Mouse (Mus musculus) stomach, adult 2 months (tissue): ENCODE data around the gene Pnlip. TPM values are rescaled to one million over a fixed set of nuclear protein-coding genes. Genes with fewer than 3 reads are reported as not detected.

Experiments used
- polyA plus RNA-seq: library from polyadenylated mRNA; depleted of rRNA; stranded (reverse); fragments of >200 nt; gene quantifications from 2 replicates; pipeline ENCODE4 v1.2.3, GENCODE M21; 2012; rRNA removed

The Pnlip gene
- 0.38 and 0.83 TPM in 2 replicates for polyA plus RNA-seq

DNA sequence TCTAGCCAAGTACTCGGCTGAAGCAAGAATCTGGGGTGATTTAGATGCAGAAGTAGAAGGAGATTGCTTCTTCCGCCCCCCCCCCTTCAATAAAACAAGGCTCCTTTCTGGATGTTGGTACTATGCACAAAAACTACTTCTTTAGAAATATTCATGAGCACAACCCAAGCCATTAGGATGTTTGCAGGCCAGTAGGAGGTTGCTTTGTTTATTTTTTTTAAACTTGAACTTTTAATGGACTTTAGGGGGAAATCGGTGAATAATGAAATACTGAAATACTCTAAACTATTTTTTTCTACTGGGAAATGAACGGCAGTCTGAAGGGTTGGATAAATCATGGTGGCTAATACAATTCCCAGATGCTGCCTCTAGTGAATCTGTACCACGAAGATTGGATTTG lies at the start of gene Pnlip:
TSS of gene Pnlip (plus strand) at position 301 of the 400 bp plus-strand sequence.

GRCm38 (mm10) chr19:58728445-58729031 lies 76.2 kb downstream of the Pnlip start, which contains the start of gene Pnliprp1:
Gene Pnliprp1 (plus strand): TSS chr19:58728887.

Other genes with a start within 250 kb of the Pnlip start
- gene Gfra1, start 196.6 kb upstream of the Pnlip start, polyA plus RNA-seq = 0.75 and 2.5 TPM in 2 replicates
- not detected in 2 replicates for gene Ccdc172, start 140.5 kb upstream of the Pnlip start, polyA plus RNA-seq
- gene Pnliprp1, start 76.4 kb downstream of the Pnlip start, polyA plus RNA-seq = 13.8 and 16.5 TPM in 2 replicates
- gene Pnliprp2, start 107.2 kb downstream of the Pnlip start, polyA plus RNA-seq = 45.1 and 55.6 TPM in 2 replicates
- gene 1700019N19Rik, start 142.0 kb downstream of the Pnlip start, polyA plus RNA-seq = not detected in 2 replicates